Mouse (Mus musculus) stomach, postnatal 0 days (tissue): Measurements from ENCODE around the gene Sorbs2. TPM values are rescaled to one million over a fixed set of nuclear protein-coding genes. Genes with fewer than 3 reads are reported as not detected.

Source experiments
- ATAC-seq: fragments of 200-750 bp; cut with Nextera tagmentation; 2 replicates; pipeline ENCODE4 v1.8.0; 2017; ENCODE audit not compliant: low FRiP score, low TSS enrichment
- DNase-seq: peaks from one replicate; pipeline ENCODE4 v3.0.0-alpha.2; 2016; ENCODE audit warnings: low spot score
- H3K27ac ChIP-seq: fragments of 300-500 bp; sonication (generic); replicated peaks from 2 replicates; pipeline ENCODE4 v1.5.1; 2014; ENCODE audit warnings: mild to moderate bottlenecking, control low read depth
- H3K27me3 ChIP-seq: fragments of 300-500 bp; sonication (generic); 2 replicates; pipeline ENCODE4 v1.6.1; 2014; ENCODE audit warnings: low read length; ENCODE audit not compliant: control insufficient read depth, insufficient read depth
- H3K36me3 ChIP-seq: fragments of 300-500 bp; sonication (generic); 2 replicates; pipeline ENCODE4 v1.6.1; 2014; ENCODE audit warnings: low read length, mixed read lengths; ENCODE audit not compliant: control insufficient read depth, insufficient read depth
- H3K4me1 ChIP-seq: fragments of 300-500 bp; sonication (generic); replicated peaks from 2 replicates; pipeline ENCODE4 v1.6.1; 2014; ENCODE audit warnings: antibody characterized with exemption; ENCODE audit not compliant: control insufficient read depth, insufficient read depth
- H3K4me2 ChIP-seq: fragments of 300-500 bp; sonication (generic); replicated peaks from 2 replicates; pipeline ENCODE4 v1.6.1; 2014; ENCODE audit warnings: low read depth, mild to moderate bottlenecking, control low read depth, moderate library complexity
- H3K4me3 ChIP-seq: fragments of 300-500 bp; sonication (generic); 2 replicates; pipeline ENCODE4 v1.5.1; 2014; ENCODE audit warnings: low read depth, low read length, control low read depth
- H3K9ac ChIP-seq: fragments of 300-500 bp; sonication (generic); 2 replicates; pipeline ENCODE4 v1.6.1; 2014; ENCODE audit warnings: mild to moderate bottlenecking, low read length, control low read depth, mixed read lengths
- H3K9me3 ChIP-seq: fragments of 300-500 bp; sonication (generic); 2 replicates; pipeline ENCODE4 v1.6.1; 2016; ENCODE audit warnings: low read length; ENCODE audit not compliant: control insufficient read depth
- CTCF ChIP-seq: IDR thresholded peaks from 2 replicates; pipeline ENCODE4 v1.5.1; 2016; ENCODE audit warnings: antibody characterized with exemption, low read depth, mild to moderate bottlenecking, moderate library complexity
- EP300 ChIP-seq: optimal IDR thresholded peaks from 2 replicates; pipeline ENCODE3; 2016; ENCODE audit warnings: antibody characterized with exemption
- WGBS: fragments of 180-500 bp; shearing (Covaris S2); extraction: QIAGEN DNeasy Blood & Tissue Kit; methylation state at CpG from one replicate; pipeline ENCODE4 v1.1.7; 2014; 5-methylcytosine and 5-hydroxymethylcytosine counted together
- polyA plus RNA-seq: library from polyadenylated mRNA; unstranded; fragments of >200 nt; fragmentation: Nextera tagmentation; extraction: Ambion mirVana; gene quantifications from 2 replicates; pipeline ENCODE4 v1.2.1, GENCODE M21; 2015

Sorbs2 gene
- polyA plus RNA-seq, 1 experiment from 2014 or later: 21.1 TPM

DNA sequence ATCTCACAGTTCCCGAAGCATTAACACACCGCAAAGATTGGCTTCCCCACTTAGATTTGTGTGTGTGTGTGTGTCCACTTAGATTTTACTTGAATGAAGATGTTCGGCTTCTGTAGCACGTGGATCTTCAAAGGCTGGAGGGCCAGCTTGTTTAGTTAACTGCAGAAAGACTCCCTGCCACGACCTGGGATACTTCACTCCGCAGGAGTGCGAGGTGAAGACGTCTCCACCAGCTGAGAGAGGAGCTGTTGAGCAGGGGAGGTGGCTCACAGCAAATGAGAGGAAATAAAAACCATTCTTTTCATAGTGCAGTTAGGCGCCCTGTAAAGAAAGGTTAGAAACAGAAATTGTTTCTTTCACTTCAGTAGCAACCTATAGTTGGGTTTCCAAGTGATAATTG, 107.5 kb downstream of the Sorbs2 start:
- 0 out of 2 replicates have a peak, but pooled peaks have one; percentile 35 for ATAC-seq
- no peak for TF ChIP-seq CTCF
- TF ChIP-seq EP300: no peak
- Histone ChIP-seq H3K27me3 (no peaks in the 10 kb centered on the region), H3K4me3 (no peak overlapping the region), H3K27ac (no peak overlapping the region), H3K36me3 (no peaks in the 10 kb centered on the region), H3K9ac (no peak overlapping the region), H3K4me1 (no peaks in the 10 kb centered on the region), H3K4me2 (0 out of 2 replicates have a peak overlapping the region, but pooled peaks have one; percentile 5), H3K9me3 (no peaks in the 10 kb centered on the region)
- 20% methylated on average over 9 of the region's 9 CpGs for WGBS
- no peak for DNase-seq

DNA sequence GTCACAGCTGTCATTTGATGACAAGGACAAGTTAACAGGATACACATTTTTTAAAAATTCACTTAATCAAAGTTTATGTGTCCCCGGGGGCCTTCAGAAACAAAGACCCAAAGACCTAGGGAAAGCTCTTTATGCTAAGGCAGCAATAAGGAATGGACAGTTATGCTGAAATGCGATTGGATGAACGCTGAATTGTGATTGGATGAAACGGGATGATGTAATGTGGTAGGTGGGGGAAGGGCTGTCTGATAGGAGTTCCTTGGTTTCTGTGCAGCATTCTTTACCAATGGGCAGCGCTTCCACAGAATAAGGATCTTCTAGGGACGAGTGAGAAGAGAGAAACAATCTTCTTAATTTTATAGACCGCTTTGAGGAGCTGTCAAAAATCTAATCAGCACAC, 108.0 kb downstream of the Sorbs2 start:
- Histone ChIP-seq H3K27ac (no peak overlapping the region), H3K36me3 (no peaks in the 10 kb centered on the region), H3K4me3 (no peak overlapping the region), H3K9me3 (no peaks in the 10 kb centered on the region), H3K4me2 (no peak overlapping the region), H3K9ac (no peak overlapping the region), H3K27me3 (no peaks in the 10 kb centered on the region), H3K4me1 (no peaks in the 10 kb centered on the region)
- 55% methylated on average over 7 of the region's 7 CpGs for WGBS
- DNase-seq: no peak
- ATAC-seq: no peak
- TF ChIP-seq EP300: no peak
- no peak for TF ChIP-seq CTCF

DNA sequence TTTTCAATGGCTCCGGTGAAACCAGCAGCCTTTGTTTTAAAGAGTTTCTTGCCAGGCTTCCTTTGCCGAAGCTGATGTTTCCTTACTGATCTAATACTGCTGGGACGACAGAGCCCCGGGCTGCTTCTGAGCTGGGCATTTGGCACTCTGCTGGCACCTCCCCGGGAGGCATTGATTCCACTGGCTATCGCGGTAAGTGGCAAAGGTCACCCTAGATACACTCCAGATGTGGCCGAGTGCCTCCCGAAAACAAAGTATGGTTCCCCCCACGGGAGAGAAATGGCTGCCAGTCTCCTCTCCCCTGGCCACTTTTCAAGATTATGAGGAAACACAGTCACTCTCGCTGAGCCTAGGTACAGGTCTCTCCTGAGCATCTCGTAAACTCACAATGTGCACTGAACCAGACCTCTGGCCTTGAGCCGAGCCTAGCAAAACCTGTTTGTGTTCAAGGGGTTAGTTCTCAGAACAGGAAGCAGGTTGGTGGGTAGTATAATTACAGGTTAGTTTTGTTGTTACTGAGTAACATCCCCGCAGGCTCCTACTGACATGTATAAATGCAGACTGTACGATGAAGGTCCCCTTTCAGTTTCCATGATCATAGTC, 114.1 kb downstream of the Sorbs2 start:
- H3K4me2 ChIP-seq: no peak overlapping the region
- H3K4me1 ChIP-seq: no peaks in the 10 kb centered on the region
- 76% methylated on average over 15 of the region's 15 CpGs for WGBS
- H3K36me3 ChIP-seq: no peaks in the 10 kb centered on the region
- no peak overlapping the region for H3K4me3 ChIP-seq
- H3K27ac ChIP-seq: no peak overlapping the region
- no peak for DNase-seq
- TF ChIP-seq CTCF (no peak), EP300 (no peak)
- H3K27me3 ChIP-seq: no peaks in the 10 kb centered on the region
- ATAC-seq: no peak
- H3K9ac ChIP-seq: no peak overlapping the region
- no peaks in the 10 kb centered on the region for H3K9me3 ChIP-seq

DNA sequence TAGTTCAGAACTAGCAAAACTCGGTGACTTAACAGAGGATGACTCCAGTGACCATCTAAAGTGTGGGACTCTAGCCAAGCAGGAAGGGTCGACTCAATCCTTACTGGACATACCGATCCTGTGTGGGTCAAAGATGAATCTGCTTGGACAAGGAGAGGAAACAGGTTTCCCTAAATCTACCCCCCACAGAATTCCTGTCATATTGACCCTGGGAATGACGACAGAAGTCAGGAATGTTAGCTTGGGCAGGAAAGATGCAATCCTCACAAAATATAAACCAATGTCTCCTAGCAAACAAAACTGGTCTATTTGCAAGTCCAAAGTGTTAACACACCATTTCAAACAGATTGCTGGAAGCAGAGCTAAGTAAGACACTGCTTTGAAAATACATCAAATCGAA, 118.8 kb downstream of the Sorbs2 start:
- TF ChIP-seq EP300: no peak
- no peak overlapping the region for H3K27ac ChIP-seq
- H3K36me3 ChIP-seq: no peaks in the 10 kb centered on the region
- no peak for ATAC-seq
- no peak for DNase-seq
- no peak overlapping the region for H3K4me3 ChIP-seq
- 51% methylated on average over 5 of the region's 5 CpGs for WGBS
- no peak overlapping the region for H3K4me2 ChIP-seq
- H3K9ac ChIP-seq: no peak overlapping the region
- H3K27me3 ChIP-seq: no peaks in the 10 kb centered on the region
- H3K9me3 ChIP-seq: no peaks in the 10 kb centered on the region
- no peaks in the 10 kb centered on the region for H3K4me1 ChIP-seq

DNA sequence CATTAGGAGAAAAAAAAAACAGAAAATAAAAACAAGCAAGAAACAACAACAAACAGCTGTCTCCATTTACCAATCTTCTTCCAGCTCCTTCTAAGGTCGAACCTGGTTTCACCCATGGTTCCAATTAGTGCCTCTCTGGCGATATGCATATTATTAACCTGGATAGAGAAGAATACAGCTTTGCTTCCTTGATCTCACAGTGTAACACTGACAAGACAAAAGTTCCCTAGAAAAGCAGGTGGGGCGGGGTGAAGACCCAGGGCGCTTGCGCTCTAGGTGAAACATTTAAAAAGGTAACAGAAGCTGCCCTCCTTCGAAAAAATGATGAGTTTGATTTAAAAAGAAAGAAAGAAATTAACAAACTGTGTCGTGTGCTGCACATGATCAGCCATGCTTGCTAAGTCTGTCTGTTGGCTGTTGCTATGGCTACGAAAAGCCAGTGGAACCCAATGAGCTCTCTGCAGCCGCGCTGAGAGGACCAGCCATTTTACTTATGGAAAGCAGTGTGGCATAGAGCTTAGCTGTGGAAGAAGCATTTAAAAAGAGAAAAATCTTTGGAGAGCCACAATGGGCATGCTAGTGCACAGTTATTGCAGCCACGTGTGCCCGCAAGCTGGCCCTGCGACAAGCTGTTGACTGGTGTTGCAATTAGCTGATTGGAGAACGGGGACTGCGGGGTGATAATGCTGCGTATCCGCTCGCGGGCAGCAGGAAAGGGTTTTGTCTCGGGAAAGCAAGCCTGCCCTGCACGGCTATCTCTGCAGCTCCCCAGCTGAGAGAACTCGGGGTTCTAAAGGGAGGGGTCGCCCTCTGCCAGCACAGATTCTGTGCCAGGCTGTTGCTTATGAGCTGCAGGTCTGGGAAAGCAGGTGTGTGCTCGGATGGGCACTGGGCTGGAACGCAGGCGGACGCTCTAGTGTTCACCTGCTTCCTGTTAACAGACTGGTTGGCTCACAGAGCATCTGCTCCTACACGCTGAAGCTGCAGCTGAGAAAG, 120.0 kb downstream of the Sorbs2 start:
- H3K27me3 ChIP-seq: no peaks in the 10 kb centered on the region
- H3K4me2 ChIP-seq: peak overlapping the region; percentile 83
- ATAC-seq (peak; percentile 93), DNase-seq (peak; percentile 76)
- H3K9ac ChIP-seq: peak overlapping the region; percentile 64
- no peaks in the 10 kb centered on the region for H3K9me3 ChIP-seq
- H3K36me3 ChIP-seq: no peaks in the 10 kb centered on the region
- H3K4me1 ChIP-seq: no peaks in the 10 kb centered on the region
- TF ChIP-seq CTCF: no peak
- TF ChIP-seq EP300: no peak
- peak overlapping the region; percentile 77 for H3K27ac ChIP-seq
- WGBS: 2% methylated on average over 28 of the region's 28 CpGs
- peak overlapping the region; percentile 62 for H3K4me3 ChIP-seq
